Mouse (Mus musculus) kidney, adult 9 months (tissue): Measurements from ENCODE around the gene Ccdc3.
"Not testable (repeated sequence)": the region's sequence is repeated elsewhere in the genome, so short reads cannot be mapped to it uniquely, and the experiment has no call there.

Experiments used
- DNase-seq: peaks from one replicate; pipeline ENCODE4 v3.0.0; 2022

The Ccdc3 gene

DNA sequence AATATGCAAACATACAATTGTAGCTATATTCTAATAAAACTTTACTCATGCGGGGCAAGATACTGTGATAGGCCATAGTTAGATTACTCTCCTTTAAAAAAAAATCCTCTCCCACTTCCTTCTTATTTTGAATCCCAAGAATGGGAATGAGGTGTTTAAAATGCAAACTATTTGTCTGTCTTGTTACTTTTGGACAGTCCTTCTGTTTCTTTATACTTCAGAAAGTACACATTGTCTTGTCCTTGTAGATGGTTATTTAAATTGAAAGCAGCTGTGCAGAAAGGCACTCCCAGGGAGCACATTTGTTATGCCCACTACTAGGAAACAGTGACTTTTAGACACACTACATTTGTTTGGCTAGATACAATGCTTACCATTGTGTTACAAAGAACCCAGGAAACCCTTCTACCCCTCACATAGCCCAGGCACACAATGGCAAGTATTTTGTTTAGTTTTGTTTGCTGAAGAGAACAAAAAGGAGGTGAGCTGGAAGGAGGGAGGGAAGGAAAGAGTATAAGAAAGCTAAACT lies 82.3 kb downstream of the Ccdc3 start:
- no peak for DNase-seq

DNA sequence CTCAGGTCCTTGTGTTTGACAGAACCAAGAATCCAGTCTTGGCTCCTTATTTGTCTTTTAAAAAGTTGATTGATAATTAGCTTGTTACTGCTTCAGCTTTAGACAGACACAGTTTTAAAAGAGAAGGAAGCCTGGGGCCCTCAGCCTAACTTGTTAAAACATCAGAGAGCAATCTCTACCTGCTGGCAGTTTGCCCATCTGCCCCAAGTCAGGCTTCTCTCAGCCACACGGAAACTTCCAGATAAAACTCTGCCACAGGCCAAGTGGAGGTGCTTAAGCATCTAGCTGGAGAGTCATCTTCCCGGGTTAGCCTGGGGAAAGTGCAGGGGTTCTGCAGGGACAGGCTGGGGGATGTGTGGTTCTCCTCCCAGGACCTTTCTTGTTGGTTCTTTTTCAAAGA lies 85.0 kb downstream of the Ccdc3 start:
- DNase-seq, result no peak

DNA sequence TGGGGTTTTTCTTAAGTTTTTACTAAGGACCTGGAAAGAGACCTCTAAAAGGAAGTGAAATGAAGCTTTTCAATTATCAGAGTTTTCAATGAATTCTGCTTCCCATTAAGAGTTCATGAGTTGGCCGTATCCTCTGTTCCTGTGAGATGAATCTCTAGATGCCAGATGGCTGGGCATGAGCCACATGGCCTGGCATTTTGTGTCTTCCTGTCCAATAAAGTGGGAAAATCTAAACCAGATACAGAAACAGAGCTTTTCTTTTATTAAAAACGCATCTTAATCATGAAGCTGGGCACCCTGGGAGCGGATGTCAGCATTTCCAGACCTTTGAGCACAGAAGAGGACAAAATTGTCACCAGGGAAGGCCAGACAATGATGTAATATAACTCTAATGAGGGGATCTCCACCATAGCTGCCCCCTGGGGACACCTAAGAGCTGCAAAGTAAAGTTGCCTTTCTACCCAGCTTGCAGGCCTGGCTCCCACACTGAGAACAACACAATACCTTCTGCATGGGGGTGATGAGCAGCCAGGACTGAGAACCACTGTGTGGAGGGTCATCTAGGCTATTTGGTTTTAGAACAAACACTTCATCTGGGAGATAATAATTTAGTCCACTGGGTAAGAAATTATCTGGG lies 99.4 kb downstream of the Ccdc3 start:
- DNase-seq, result no peak

DNA sequence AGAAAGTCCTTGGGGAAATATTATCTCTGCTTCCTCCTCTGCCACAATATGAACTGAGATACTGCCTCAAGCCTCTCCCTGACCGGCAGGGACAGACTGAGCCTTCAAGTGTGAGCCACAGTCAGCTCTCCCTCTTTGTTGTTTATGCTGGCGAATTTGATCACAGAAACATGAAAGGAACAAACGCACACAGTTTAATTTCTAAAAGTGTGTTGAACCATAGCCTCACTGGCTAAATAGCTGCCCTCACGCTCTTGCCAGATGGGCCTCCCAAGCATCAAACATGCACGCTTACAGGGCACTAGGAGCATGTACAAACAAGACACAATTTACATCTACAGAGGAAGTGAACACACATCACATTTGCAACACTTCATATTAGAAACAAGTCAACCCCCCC lies 100.3 kb downstream of the Ccdc3 start:
- no peak for DNase-seq

DNA sequence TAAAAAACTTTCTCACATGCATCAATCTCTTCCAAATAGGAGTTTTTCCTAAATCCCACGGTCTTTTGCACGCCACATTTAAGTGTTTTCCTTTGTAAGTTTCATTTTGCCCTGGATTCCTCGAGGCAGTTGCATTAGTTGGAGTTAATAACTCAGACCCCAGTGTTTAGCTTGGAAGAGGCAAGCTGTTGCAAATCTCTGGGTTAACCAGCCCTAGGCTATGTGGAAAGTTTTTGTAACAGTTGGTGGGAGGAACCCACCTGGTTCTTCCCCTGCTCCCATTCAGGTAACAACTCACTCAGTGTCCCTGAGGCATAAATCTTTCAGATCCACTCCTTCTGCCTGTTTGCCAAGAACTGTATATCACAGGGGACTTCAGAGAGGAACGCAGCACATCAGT lies 101.9 kb downstream of the Ccdc3 start:
- no peak for DNase-seq

DNA sequence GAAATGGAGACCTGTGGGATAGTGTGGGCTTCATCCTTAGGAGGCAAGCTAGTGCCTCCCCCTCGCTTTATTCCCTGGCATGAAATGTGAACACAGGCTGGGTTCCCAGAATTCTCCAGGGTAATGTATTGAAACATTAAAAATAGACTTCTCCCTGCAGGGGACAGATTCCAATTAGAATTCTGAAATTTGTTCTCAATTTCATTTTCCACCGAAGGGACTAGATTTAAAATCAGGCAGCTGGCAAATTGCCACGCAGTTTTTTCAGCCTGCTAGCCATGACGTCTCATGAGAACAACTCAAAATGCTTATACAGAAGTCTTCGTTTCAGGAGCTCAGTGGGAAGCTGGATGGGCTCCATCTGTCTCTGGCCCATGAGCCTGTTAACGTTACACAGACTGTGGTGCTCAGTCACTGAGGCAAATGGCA lies 103.9 kb downstream of the Ccdc3 start:
- DNase-seq, result peak; percentile 38

DNA sequence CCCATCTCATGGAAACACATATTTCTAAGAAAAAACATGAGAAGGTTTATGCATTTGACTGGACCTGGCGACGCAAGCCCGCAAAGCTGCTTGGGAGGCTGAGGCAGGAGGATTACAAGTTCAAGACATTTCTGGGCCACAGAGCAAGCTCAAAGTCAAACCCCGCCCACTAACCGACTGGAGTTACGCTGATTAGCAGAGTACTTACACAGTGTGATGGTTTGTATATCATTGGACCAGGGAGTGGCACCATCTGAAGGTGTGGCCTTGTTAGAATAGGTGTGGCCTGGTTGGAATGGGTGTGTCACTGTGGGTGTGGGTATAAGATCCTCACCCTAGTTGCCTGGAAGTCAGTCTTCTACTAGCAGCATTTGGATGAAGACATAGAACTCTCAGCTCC lies 111.6 kb downstream of the Ccdc3 start:
- DNase-seq, result not testable (repeated sequence)

DNA sequence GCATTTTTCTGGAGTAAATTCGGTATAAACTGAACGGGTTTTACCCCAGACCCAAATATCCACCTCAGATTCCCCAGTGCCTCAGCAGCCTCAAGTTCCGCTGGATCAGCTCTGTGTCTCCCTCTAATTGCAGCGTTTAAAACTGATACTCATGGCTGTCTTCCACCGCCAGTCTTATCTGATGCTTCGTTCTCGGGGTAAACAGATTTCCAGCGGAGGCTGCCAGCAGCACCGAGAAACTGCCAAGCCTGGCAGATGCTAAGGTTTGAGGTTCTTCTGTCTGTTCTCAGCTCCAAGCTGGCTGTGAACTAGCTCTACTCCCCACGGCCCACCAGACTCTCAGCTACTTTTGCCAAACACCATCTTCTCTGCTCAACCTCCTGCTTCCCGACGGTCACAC lies 112.4 kb downstream of the Ccdc3 start:
- DNase-seq, result no peak

DNA sequence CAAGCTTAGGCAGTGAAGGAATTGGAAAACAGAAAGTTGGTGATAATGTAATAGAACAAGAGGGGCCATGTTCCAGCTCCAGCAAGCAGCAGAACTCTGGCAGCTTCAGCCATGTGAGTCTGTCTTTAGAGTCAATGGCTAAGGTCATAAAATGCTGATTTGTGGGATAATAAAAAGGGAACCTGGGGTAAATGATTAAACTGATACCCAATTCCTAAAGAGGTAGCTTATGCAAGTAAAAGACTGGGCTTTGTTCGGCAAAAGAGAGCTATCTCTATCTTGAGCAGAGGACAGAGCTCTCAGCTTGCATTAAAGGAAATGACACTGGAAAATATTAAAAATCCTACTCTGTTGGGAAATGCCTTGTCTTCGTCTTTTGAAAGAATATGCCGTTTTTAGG lies 120.7 kb downstream of the Ccdc3 start:
- DNase-seq, result peak; percentile 37

DNA sequence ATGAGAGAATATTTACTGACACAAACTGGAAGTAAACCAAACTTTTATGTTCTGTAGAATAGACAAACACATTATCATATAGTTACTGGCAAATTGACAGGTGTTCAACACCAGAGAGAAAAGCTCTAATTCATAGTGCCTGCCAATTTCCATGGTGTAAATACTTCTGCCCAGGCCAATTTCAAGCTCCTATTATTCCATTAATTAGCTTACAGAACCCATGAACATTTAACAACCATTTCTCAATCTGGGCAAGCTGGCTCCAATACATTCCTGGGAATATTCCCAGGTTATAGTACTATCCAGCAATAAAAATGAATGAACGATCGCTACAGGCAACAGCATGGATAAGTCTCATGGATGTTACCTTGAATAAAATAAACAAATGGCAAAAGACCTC lies 124.7 kb downstream of the Ccdc3 start:
- no peak for DNase-seq

DNA sequence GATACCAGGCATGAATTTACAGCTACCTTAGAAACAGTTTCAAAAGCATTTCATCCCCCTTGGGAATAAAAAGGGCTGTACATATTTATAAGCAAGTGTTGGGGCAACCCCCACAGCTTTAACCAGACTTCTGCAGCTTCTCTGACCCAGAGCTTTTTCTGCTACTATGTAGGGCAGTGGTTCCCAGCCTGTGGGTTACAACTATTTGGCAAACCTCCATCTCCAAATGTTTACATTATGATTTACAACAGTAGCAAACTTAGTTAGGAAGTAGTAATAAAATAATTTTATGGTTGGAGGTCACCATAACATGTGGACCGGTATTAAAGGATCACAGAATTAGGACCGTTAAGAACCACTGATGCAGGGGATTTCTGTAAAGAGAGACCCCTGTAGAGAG lies 130.4 kb downstream of the Ccdc3 start:
- DNase-seq, result no peak
